Mouse (Mus musculus) liver, postnatal 0 days (tissue): ENCODE measurements around the gene Ice1.

ENCODE experiments used
- CTCF ChIP-seq: sonication (generic); IDR thresholded peaks from 2 replicates; pipeline ENCODE4 v1.5.1; 2016; ENCODE audit warnings: antibody characterized with exemption, low read depth
- EP300 ChIP-seq: IDR thresholded peaks from 2 replicates; pipeline ENCODE4 v1.6.1; 2016; ENCODE audit warnings: antibody characterized with exemption, low read depth, mild to moderate bottlenecking

GRCm38 (mm10) chr13:70637282-70637661 lies at the start of gene Ice1:
- TF ChIP-seq CTCF (no peak), EP300 (no peak)
